Mouse (Mus musculus) frontal cortex, adult (tissue): ENCODE results near the gene Snapc4.
A peak's percentile ranks its signal among the peaks of the same experiment; 100 is the strongest.
"Not testable (repeated sequence)": the region's sequence is repeated elsewhere in the genome, so short reads cannot be mapped to it uniquely, and the experiment has no call there.

Experiments used
- ATAC-seq: cut with Nextera tagmentation; 2 replicates; pipeline ENCODE4 v1.9.2; 2017; ENCODE audit warnings: mild to moderate bottlenecking, moderate library complexity, mixed read lengths; ENCODE audit not compliant: low TSS enrichment

Gene Snapc4

DNA sequence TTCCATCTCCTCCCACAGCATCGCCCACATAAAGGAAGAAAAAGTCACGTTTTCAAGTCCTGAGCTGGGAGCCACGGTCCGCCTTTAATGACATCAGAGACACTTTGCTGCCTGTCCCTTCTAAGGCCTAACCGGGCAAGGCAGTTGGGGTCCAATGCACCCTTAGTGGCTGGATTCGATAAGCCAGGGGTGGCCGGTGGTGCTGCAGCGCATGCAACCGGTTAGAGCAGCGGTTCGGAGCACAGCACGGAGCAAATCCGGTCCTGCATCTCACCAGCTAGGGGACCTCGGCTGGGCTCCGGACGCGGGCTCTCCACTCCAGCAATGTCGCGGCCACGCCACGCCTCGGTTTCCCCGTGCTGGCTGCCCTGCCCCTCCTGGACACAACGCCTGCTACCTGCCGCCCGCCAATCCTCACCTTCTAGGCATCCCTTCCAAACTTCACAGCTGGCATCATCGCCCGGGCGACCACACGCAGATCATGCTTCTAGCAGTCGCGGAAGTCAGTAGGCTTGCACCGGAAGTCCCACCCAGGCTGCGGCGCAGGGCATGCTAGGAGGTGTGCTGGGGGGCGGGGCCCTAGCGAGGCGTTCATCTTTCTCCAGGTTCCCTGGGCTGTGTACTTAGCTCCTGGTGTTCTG is at the start of gene Snapc4:
Gene Snapc4, minus strand, starts transcription at position 523 of the 641 bp plus-strand sequence.
- ATAC-seq, result peak; percentile 98

DNA sequence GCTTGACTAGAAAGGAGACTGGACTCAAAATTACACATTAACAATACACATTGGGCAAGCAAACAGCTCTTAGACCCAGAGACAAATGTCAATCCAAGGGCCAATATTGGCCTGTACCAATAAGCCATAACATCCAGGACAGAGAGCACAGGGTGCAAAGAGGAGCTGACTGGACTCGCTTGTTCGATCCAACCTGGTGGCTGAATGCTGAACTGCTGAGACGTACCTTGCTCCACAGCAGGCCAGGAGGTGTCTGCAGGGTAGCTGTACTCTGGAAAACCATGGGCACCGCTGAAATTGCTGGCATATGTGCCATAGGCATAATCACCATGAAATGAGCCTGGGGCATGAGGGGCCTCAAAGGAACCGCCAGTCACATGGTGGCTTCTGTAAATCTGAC is 49.4 kb upstream of the Snapc4 start:
- no peak for ATAC-seq

DNA sequence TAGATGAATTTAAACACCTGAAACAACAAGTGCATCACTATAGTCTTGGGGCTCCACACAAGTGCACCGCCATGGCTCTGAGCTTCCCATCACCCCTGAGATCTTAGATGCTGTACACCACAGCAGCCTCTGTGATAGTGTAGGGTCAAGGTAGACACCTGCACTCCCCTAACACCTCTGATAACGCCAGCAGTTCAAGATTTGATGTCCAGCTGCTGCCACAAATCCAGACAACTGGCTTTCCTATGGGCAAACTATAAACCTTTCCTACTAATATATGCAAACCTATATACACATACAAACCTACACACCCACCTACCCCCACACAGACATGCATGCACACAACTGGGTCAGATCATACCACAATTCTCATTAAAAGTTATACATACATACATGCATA is 44.1 kb upstream of the Snapc4 start:
- no peak for ATAC-seq

DNA sequence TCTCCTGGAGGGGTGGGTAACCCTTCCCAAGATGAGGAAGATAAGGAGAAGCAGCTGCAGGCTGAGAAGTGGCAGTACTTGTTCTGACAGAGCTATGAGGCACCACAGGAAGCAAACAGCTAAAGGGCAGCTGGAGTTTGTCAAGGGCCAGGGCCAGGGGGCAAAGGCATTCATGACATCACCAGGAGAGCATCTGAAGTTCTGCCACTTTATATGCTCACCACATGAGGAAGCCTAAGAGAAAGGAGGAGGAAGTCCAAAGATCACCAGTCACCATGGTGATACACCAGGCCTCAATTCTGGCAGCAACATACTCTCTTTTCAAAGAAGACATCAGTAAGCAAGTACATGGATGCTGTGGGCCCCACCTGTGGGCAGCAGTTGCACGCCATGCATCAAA is 42.6 kb upstream of the Snapc4 start:
- ATAC-seq, result no peak

DNA sequence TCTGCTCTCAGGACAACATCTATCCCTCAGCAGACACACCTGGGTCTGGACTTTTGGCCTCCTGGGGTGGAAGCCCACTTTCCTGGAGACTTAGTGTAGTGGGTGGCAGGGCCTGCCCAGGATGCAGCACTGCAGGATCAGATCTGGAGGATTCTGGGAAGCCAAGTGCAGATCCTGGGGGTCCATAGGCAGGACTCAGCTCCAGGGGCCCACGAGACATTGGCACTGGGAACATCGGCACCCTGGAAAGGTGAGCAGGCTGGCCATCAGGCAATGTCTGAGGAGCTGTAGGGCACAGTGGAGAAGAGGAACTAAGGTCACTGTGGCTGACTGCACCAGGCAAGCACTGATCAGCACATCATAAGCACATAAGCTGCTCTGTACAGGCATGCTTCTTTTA is 41.5 kb upstream of the Snapc4 start:
- no peak for ATAC-seq

DNA sequence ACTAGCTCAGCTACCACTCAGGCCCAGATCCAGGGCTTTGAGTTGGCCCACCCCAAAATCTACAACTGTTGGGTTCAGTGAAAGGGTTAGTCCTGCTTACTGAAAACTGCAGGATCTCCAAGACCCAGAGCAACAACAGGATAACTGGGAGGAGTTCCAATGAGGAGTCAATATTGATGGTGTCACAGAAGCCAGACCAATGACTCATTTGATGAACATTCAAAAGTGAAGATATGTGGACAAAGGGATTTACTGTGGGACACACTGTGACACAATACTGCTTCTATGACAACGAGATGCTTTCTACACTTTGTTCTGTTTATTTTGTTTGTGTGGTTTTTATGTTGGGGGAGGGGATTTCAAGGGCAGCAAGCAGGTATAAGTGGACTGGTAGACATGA is 37.7 kb upstream of the Snapc4 start:
- no peak for ATAC-seq

DNA sequence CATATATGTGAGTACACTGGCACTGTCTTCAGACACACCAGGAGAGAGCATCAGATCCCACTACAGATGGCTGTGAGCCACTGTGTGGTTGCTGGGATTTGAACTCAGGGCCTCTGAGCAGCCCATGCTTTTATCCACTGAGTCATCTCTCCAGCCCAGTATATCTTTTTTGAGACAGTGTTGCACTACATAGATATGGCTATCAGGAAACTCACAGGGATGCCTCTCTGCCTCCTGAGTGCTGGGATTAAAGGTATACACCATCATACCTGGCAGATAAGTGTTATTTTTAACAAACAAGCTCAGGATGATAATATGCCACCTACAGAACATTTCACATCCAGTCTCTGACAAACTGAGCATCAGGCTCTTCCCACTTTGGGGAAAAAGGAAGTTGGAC is 36.6 kb upstream of the Snapc4 start:
- ATAC-seq, result no peak

DNA sequence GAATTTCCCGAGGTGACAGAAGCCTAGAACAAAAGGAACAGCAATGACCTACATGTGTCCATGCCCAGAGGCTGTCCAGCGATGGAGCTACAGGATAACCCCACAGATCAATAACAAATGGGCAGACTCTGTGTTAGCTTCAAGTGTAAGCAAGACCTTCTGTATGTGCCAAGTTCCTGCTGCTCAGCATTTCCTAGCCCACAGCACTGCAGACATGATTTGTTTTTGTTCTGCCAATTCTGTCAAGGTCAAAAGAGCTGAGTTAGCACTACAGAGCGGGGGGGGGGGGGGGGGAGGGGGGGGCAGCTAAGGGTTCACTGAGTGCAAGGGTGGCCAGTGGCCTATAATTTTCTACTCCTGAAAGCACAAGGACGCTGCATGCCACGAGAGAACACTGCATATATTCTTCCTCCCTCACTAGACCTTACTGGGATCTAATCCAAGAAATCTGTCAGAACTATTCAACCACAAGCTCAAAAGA is 30.5 kb upstream of the Snapc4 start:
- ATAC-seq, result peak; percentile 21; the same call in 1 of the 2 replicates

DNA sequence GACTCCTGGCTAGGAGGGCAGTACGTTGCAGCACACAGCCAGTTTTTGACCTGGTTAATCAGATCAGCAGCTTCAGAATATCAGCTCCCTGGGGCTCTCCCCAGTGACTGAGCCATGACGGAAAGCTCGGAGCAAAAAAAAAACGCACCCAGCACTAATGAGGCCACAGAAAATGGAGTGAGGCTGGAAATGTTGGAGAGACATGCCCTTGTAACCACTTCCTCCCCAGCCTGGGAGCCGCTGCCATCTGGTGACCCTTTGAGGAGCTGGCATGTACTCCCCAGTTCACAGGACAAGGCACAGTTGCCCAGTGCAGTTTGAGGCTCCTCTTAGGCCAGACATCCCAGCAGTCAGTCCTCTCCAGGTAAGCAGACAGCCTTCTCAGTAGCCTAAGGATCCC is 29.6 kb upstream of the Snapc4 start:
- ATAC-seq, result no peak

DNA sequence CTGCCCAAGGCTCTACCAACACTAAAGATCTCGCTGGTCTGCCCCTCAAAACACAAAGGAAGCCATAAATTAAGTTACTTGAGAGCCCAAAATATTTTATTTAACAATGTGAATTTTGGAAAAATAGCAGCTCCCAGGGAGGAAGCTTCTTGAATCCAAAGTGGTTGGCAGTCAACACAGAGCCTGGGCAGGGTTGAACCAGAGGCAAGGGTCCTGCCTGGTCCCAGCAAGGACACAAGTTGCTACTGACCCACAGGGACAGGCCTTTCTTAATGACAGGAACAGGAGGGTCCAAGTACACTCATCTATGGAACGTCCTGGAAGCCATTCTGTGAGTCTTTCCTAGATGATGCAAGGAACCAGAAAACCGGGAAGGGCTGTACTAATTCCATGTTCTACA is 28.9 kb upstream of the Snapc4 start:
- ATAC-seq, result no peak

DNA sequence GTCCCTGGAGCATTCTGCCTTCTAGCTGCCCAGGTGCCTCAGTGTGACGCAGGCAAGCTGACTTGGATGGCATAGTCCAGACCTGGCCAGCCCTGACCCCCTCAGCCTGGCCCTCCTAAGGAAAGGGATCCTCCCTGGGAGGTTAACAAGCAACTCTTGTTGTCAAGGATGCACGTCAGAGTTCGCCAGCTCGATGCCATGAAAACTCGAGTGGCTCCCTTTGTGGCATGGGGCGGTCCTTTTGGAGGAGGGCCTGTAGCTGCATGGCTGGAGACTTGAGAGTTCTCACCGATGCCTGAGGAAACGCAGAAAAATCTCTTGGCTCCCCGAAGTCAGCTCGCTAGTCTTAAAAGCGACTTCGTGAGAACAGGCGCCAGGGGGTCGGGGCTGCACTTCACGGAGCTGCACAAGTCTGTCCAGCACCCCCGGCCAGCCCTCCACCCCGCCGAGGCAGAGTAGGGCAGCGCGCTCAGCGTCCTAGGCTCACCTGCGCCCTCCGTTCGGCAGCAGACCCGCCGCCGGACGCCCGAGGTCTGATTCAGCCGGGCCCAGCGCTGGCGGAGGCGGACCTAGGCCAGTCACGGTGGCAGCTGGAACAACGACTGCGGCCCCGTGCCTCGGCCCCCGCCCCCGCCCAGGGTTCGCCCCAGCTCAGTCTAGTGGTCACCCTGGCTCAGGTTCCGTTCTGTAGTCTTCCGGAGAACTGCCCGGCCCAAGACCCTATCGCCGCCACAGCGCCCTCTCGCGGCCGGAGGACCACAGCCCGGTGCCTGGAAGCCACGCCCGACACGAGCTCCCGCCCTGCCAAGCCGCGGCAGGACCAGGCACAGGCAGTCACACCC is 28.3 kb upstream of the Snapc4 start, which contains the start of gene Inpp5e:
Gene Inpp5e, minus strand, starts transcription at position 689 of the 842 bp plus-strand sequence.
- ATAC-seq, result peak; percentile 89

DNA sequence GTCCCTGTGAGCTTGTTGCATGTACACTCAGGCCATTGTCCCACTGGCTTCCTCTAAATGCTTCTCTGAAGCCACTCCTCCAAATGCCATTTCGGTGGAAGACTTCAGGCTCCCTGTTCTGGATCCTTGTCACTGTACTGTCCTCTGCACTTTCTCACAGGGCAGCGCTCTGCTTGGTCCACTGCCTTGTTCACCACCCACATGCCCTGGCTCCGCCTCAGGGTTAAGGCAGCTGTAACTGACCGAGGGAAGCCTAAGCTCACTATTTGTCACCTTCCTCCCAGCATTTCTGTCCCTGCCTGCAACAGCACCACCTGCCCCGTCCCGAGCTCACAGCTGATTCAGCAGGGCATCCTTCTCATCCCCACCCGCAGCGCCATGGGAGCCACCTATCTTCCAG is 22.9 kb upstream of the Snapc4 start:
- no peak for ATAC-seq

DNA sequence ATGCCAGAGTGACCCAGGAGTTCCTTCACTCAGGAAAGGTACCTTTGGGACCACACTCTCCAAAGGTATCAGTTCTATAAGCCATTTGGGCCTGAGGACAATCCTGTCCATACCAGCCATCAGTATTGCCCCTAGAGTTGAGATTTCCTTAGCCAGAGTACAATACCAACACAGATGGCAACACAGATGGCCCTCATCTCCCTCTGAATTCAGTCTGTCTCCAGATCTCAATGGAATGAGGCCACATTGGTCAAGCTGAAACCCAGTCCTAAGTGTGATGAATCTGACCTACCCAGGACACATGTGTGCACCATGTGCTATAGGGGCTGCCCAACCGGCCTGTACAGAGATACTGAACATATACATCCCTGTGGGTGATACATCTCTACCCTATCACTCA is 21.8 kb upstream of the Snapc4 start:
- no peak for ATAC-seq

DNA sequence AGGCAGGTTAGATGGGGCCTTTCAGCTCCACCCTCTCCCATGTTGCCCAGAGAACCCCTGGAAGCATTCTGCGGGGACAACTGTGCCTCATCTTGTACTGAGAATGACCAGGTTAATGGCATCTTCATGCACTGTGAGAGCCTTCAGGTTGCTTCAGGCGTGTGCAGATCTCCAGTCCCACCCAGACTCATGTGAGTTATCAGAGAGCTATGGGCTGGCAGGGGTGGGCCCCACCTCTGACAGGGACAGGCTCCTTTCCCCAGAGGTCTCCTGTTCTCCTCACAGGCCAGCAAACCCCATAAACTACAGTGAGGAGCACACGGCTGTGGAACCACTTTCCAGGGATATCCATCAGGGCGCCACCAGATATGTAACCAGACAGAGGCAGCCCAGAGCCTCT is 20.6 kb upstream of the Snapc4 start:
- ATAC-seq, result no peak

DNA sequence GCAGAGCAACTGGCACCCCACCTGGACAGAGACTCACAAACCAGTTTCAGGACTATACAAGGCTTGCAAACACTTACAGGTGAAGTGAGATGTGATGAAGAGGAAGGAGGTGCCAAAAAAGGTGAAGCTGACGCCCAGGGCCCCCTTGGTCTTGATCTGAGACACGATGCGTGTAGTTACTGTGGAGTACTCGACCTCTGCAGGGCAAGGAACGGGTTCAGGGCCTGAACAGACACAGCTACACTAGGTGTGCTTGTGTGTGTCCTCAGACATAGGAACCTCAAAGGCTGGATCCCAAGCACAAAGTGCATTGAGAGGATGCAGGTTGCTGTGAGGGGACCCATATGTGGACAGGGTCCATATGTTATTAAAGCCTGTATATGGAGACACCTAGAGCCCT is 19.8 kb upstream of the Snapc4 start:
- no peak for ATAC-seq

DNA sequence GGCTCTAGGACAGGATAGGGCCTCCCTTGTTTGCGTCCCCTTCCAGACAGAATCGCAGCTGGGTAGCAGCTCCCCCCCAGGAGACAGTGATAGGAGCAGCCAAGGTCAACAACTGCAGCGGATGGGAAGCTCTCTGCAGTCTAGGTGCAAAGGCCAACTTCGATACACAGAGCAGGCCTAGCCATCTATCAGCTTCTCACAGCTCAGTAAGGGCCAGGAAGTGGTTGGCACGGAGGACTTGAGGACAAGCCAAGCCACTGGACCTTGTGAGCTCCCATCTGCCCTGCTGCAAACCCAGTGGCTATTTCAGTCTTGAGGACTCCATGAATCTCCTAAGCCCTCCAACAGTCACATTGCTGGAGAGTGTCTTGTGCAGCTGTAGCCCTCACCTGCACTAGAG is 19.2 kb upstream of the Snapc4 start:
- no peak for ATAC-seq

DNA sequence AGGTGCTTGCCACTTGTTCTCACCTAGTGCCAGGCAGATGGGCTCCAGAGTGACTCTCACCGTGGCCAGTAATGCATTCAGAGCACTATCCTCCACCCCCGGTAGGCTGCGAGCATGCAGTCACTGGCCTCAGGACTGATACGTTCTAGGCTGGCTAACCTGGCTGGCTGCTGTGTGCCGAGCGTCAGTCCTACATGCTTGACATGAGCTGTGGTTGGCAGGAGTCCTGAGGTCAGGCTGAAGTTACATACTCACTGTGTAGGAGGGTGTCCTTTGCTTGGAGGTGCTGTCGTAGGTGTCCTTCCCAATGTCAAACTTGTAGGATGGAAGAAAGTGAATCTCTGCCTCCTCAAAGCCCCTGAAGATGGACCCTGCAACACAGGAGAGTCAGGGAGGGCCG is 18.5 kb upstream of the Snapc4 start:
- no peak for ATAC-seq

DNA sequence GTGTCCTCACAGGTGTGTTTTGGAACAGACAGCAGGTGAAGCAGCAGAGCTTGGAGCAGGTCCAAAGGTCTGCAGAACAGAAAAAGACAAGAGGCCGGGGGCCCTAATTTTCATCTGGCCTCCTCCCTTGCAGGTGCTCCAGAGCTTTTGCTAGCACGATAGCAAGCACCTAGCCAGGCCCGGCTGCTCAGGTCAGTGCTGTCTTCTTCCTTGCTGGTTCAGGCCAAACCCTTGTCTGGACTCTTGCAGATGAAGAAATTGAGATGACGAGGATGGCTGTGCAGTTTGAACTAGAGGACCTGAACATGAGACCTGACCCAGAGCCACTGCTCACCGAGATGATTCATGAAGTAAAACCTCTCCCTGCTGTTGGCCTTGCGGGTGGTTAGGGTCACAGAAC is 11.2 kb upstream of the Snapc4 start:
- no peak for ATAC-seq

DNA sequence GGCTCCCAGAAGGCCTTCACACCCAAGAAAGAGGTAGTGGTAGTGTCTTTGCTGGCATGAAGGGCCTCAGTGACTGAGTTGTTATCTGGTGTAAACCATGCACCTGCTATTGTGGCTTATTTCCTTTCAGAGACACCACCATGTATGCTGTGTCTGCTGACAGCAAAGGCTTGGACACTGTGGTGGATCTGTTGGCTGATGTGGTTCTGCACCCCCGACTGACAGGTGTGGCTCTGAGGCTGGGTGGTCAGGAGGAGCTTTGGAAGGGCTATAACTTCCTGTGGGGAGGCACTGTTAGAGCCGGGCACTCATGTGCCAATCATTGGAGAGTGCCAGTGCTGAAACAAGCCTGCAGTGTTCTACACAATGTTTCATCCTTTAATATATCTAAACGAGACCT is 10.5 kb upstream of the Snapc4 start:
- ATAC-seq, result no peak

DNA sequence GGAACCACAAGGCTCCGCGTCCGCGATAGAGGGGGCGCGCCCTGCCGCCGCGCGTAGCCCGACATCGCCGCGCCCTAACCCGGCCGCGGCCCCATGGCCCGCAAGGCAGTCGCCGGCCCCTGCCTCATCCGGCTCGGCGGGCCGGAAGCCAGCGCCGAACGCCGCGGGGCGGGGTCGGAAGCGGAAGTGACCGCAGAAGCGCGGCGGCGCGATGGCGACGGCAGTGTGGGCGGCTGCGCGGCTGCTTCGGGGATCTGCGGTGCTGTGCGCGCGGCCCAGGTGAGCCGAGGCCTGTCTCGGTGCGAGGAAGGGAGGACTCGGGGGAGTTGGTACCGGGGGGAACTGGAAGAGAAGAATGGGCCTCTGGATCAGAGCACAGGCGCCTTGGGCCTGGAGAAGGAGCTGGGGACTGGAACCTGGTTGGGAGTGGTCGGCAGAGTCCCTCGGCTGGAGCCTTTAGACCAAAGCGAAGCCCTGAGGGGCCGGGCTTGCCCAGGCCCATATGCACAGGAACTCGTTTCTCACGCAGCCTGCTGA is 8.8 kb upstream of the Snapc4 start, which contains the start of the genes Entr1 and Pmpca:
Gene Entr1, minus strand, starts transcription at position 163 of the 537 bp plus-strand sequence.
Gene Pmpca, plus strand, starts transcription at position 186 of the 537 bp plus-strand sequence.
- ATAC-seq, result peak; percentile 86

DNA sequence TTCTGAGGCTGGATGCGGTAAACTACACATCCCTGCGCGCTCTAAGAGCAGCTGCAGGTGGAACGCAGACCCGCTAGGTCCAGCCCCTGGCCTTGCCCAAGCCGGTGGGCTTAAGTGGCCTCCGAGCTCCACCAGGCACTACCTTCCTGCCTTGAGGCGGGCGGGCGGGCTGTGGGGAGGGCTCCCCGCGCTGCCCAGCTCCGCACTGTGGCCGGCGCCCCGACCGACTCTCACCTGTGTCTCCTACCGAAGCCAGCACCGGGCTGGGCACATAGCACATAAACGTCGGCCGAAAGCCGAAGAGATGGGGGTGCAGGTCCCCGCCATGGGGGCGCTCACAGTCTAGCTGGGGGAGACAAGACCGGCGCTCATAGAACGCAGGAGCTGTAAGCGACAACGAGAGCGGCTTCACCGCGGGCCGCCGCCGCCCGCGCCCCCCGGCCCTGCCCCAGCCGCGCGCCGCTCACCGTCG is 8.3 kb upstream of the Snapc4 start:
- peak; percentile 58 for ATAC-seq

DNA sequence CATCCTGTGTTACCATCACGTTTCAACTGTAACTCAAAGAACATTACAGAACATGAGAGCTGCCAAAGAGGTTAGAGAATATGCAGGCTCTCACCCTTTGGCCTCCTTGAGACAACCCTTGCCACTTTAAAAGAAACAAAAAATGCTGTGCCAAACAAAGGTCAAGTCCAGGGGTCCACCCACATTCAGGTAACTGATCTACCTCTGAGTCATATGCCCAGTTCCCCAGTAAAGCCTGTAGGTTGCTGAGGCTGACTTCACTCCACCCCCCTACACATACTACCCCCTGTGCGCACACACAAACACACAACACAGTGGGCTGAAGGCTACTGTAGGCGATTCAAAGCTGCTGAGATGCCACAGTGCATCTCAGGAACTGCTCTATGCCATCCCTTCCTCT is 7.3 kb upstream of the Snapc4 start:
- no peak for ATAC-seq

DNA sequence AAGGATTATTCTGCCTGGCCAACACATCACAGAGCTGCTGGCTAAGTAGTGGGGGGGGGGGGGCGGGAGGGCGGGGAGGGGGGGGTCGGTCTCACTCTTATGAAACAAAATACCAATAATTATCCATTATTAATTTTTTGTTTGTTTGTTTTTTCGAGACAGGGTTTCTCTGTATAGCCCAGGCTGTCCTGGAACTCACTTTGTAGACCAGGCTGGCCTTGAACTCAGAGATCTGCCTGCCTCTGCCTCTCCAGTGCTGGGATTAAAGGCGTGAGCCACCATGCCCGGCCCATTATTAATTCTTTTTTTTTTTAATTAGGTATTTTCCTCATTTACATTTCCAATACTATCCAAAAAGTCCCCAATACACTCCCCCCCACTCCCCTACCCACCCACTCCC is 418 bp upstream of the Snapc4 start:
- not testable (repeated sequence) for ATAC-seq
